Mouse (Mus musculus) brain, embryonic 14.5 days (tissue): Measurements from ENCODE around the gene Ep300.

Experiments used
- CTCF ChIP-seq: fragments of 200-500 bp; IDR thresholded peaks from 2 replicates; pipeline ENCODE4 v1.5.1; 2012; ENCODE audit warnings: inconsistent platforms, mild to moderate bottlenecking, moderate library complexity, borderline replicate concordance; ENCODE audit not compliant: insufficient read depth, insufficient read length; ENCODE audit errors: extremely low read depth
- POLR2A ChIP-seq: fragments of 200-500 bp; IDR thresholded peaks from 2 replicates; pipeline ENCODE4 v1.6.1; 2012; ENCODE audit warnings: mild to moderate bottlenecking, inconsistent platforms, borderline replicate concordance; ENCODE audit not compliant: poor library complexity, insufficient read depth, insufficient read length, severe bottlenecking; ENCODE audit errors: extremely low read depth

DNA sequence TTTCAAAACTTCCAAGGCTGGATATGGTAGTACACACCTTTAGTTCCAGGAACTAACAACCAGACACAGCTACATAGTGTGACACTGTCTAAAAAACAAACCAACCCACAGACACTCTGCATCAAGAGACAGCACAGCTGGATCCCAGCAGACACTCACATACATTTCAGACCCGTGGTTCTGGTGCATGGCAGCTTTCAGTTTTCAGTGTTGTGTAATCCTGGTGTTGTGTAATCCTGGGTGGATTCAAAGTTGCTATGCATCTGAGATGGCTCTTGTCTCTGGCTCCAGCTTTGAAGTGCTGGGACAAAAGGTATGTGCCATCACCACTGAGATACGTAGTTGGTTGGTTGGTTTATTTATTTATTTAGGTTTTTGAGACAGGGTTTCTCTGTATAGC lies 113.4 kb downstream of the Ep300 start:
- no peak for TF ChIP-seq POLR2A
- no peak for TF ChIP-seq CTCF
